Mouse (Mus musculus) heart, embryonic 10.5 days (tissue): ENCODE results near the gene Olfr911-ps1. TPM values are rescaled to one million over a fixed set of nuclear protein-coding genes. Genes with fewer than 3 reads are reported as not detected.

Source experiments
- DNase-seq: peaks from one replicate; pipeline ENCODE4 v3.0.0-alpha.2; 2017; ENCODE audit warnings: low spot score
- H3K27ac ChIP-seq: fragments of 300-500 bp; sonication (generic); 2 replicates; pipeline ENCODE4 v1.5.1; 2016; ENCODE audit warnings: mild to moderate bottlenecking
- H3K27me3 ChIP-seq: fragments of 300-500 bp; sonication (generic); 2 replicates; pipeline ENCODE4 v1.6.1; 2016; ENCODE audit warnings: mild to moderate bottlenecking; ENCODE audit not compliant: poor library complexity, insufficient read depth, severe bottlenecking
- H3K36me3 ChIP-seq: fragments of 300-500 bp; sonication (generic); 2 replicates; pipeline ENCODE4 v1.6.1; 2016; ENCODE audit warnings: mild to moderate bottlenecking, moderate library complexity
- H3K4me1 ChIP-seq: fragments of 300-500 bp; sonication (generic); 2 replicates; pipeline ENCODE4 v1.6.1; 2016; ENCODE audit warnings: mild to moderate bottlenecking
- H3K4me3 ChIP-seq: fragments of 300-500 bp; sonication (generic); 2 replicates; pipeline ENCODE4 v1.5.1; 2016; ENCODE audit warnings: mild to moderate bottlenecking, moderate library complexity
- H3K9me3 ChIP-seq: fragments of 300-500 bp; sonication (generic); 2 replicates; pipeline ENCODE4 v1.6.1; 2016; ENCODE audit warnings: mild to moderate bottlenecking, moderate library complexity
- WGBS: fragments of 180-500 bp; shearing (Covaris S2); methylation state at CpG from one replicate; pipeline ENCODE4 v1.1.7; 2016; 5-methylcytosine and 5-hydroxymethylcytosine counted together
- polyA plus RNA-seq: library from polyadenylated mRNA; unstranded; fragments of >200 nt; fragmentation: Nextera tagmentation; extraction: Ambion mirVana; gene quantifications from 2 replicates; pipeline ENCODE4 v1.2.1, GENCODE M21; 2016

The Olfr911-ps1 gene
- not detected in 2 replicates for polyA plus RNA-seq

DNA sequence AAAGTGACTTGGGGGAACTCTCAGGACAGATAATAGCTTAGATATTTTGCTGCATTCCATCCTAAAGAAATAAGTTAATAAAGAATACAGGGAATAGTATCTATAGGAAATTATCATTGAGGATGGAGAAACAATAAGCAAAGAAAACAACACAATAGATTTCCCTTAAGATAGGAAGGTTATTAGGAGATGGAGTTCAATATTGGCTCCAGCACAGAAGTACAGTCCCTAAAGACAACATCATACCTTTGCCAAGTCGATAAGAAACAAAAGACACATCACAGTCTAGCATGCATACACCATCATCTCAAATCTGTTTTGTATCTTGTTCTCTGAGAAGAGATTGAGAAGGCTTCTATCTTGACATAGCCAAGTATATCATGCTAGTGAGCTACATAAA, at the start of gene Olfr911-ps1:
Gene Olfr911-ps1 (plus strand): TSS at position 301 of the 400 bp plus-strand sequence.
- Histone ChIP-seq H3K4me3 (no peak within 1 kb of the TSS), H3K4me1 (no peaks in the 10 kb centered on the region), H3K27me3 (no peaks in the 10 kb centered on the region), H3K9me3 (no peaks in the 10 kb centered on the region), H3K36me3 (no peaks in the 10 kb centered on the region), H3K27ac (no peak within 1 kb of the TSS)
- WGBS, result 67% methylated on average over 1 of the region's 1 CpGs
- DNase-seq, result no peak

- H3K9me3 ChIP-seq, result no peaks in the 10 kb centered on the region
- H3K36me3 ChIP-seq, result no peaks in the 10 kb centered on the region
- DNase-seq, result no peak
- 71% methylated on average over 3 of the region's 3 CpGs for WGBS
- no peak within 1 kb of the TSS for H3K4me3 ChIP-seq
- H3K27ac ChIP-seq, result no peak within 1 kb of the TSS
- no peaks in the 10 kb centered on the region for H3K27me3 ChIP-seq
- H3K4me1 ChIP-seq, result no peaks in the 10 kb centered on the region
Observed at GRCm38 (mm10) chr9:38486785-38487184, 34.6 kb upstream of the Olfr911-ps1 start, which contains the start of gene Olfr906. Gene Olfr906 (plus strand): TSS chr9:38487085.

GRCm38 (mm10) chr9:38495501-38495900, 25.9 kb upstream of the Olfr911-ps1 start, which contains the start of gene Olfr907:
Gene Olfr907 (plus strand): TSS chr9:38495801.
- no peak within 1 kb of the TSS for H3K27ac ChIP-seq
- WGBS, result 73% methylated on average over 2 of the region's 2 CpGs
- H3K27me3 ChIP-seq, result no peaks in the 10 kb centered on the region

GRCm38 (mm10) chr9:38512353-38512752, 9.0 kb upstream of the Olfr911-ps1 start:
- H3K4me3 ChIP-seq, result no peak overlapping the region
- no peak overlapping the region for H3K27ac ChIP-seq
- WGBS, result 58% methylated on average over 2 of the region's 2 CpGs
- H3K4me1 ChIP-seq, result no peaks in the 10 kb centered on the region
- no peaks in the 10 kb centered on the region for H3K36me3 ChIP-seq
- H3K27me3 ChIP-seq, result no peaks in the 10 kb centered on the region
- no peaks in the 10 kb centered on the region for H3K9me3 ChIP-seq
- no peak for DNase-seq

More at GRCm38 (mm10) chr9:38495501-38495900, 25.9 kb upstream of the Olfr911-ps1 start, which contains the start of gene Olfr907:
- H3K4me3 ChIP-seq, result no peak within 1 kb of the TSS
- no peaks in the 10 kb centered on the region for H3K4me1 ChIP-seq
- no peak for DNase-seq
- H3K36me3 ChIP-seq, result no peaks in the 10 kb centered on the region
- no peaks in the 10 kb centered on the region for H3K9me3 ChIP-seq

DNA sequence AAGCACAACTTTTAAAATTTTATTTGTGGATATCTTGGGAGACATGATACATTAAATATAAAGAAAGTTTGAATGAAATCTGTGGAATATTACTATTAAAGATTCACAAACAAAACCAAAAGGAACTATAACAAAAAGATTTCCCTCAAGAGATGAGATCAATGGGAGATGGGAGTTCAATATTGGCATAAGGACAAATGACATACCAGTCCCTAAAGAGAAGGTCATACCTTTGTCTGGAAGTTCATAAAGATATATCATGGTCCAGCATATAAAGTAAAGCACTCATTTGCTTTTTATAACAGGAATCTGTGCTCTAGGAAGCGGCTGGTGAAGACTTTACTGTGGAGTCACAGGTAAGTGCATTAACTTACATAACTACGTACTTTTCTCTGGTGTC, 16.2 kb downstream of the Olfr911-ps1 start, which contains the start of gene Olfr910:
Gene Olfr910 (plus strand): TSS at position 301 of the 400 bp plus-strand sequence.
- H3K4me1 ChIP-seq, result no peaks in the 10 kb centered on the region
- no peak for DNase-seq
- WGBS, result 88% methylated on average over 2 of the region's 2 CpGs
- no peak within 1 kb of the TSS for H3K4me3 ChIP-seq
- H3K36me3 ChIP-seq, result no peaks in the 10 kb centered on the region
- H3K27ac ChIP-seq, result no peak within 1 kb of the TSS
- no peaks in the 10 kb centered on the region for H3K27me3 ChIP-seq
- no peaks in the 10 kb centered on the region for H3K9me3 ChIP-seq

Other genes with a start within 250 kb of the Olfr911-ps1 start
- gene Olfr896-ps1, start 230.5 kb upstream of the Olfr911-ps1 start, polyA plus RNA-seq, result not detected in 2 replicates
- gene Olfr25, start 192.5 kb upstream of the Olfr911-ps1 start, polyA plus RNA-seq, result not detected in 2 replicates
- gene Olfr898, start 173.2 kb upstream of the Olfr911-ps1 start, polyA plus RNA-seq, result not detected in 2 replicates
- gene Olfr250, start 154.7 kb upstream of the Olfr911-ps1 start, polyA plus RNA-seq, result not detected in 2 replicates
- gene Olfr251, start 144.5 kb upstream of the Olfr911-ps1 start, polyA plus RNA-seq, result not detected in 2 replicates
- not detected in 2 replicates for gene Olfr147, start 119.9 kb upstream of the Olfr911-ps1 start, polyA plus RNA-seq
- not detected in 2 replicates for gene Olfr901, start 92.1 kb upstream of the Olfr911-ps1 start, polyA plus RNA-seq
- not detected in 2 replicates for gene Olfr902, start 73.9 kb upstream of the Olfr911-ps1 start, polyA plus RNA-seq
- gene Olfr904, start 58.4 kb upstream of the Olfr911-ps1 start, polyA plus RNA-seq, result not detected in 2 replicates
- gene Olfr905, start 50.5 kb upstream of the Olfr911-ps1 start, polyA plus RNA-seq, result not detected in 2 replicates
- not detected in 2 replicates for gene Olfr906, start 34.5 kb upstream of the Olfr911-ps1 start, polyA plus RNA-seq
- not detected in 2 replicates for gene Olfr907, start 25.8 kb upstream of the Olfr911-ps1 start, polyA plus RNA-seq
- gene Olfr910, start 16.3 kb downstream of the Olfr911-ps1 start, polyA plus RNA-seq, result not detected in 2 replicates
- gene Olfr912, start 58.6 kb downstream of the Olfr911-ps1 start, polyA plus RNA-seq, result not detected in 2 replicates
- not detected in 2 replicates for gene Olfr913, start 71.2 kb downstream of the Olfr911-ps1 start, polyA plus RNA-seq
- not detected in 2 replicates for gene Olfr914, start 83.5 kb downstream of the Olfr911-ps1 start, polyA plus RNA-seq
- not detected in 2 replicates for gene Olfr916, start 138.3 kb downstream of the Olfr911-ps1 start, polyA plus RNA-seq
- not detected in 2 replicates for gene Olfr917, start 144.3 kb downstream of the Olfr911-ps1 start, polyA plus RNA-seq
- gene Olfr918, start 153.0 kb downstream of the Olfr911-ps1 start, polyA plus RNA-seq, result not detected in 2 replicates
- gene Olfr919, start 182.1 kb downstream of the Olfr911-ps1 start, polyA plus RNA-seq, result not detected in 2 replicates
- gene Vwa5a, start 196.7 kb downstream of the Olfr911-ps1 start, polyA plus RNA-seq, result 10.2 and 16.5 TPM in 2 replicates
- 0.03 TPM in 1 of 2 replicates, not detected in the other for gene Olfr920, start 230.7 kb downstream of the Olfr911-ps1 start, polyA plus RNA-seq